ENCODE assay signal across 19 mouse cellular contexts in genomic region chr7:112278648-112279047, GRCm38 (mm10). TPM values are rescaled to one million over a fixed set of nuclear protein-coding genes. Genes with fewer than 3 reads are reported as not detected.
A peak's percentile ranks its signal among the peaks of the same experiment; 100 is the strongest.
DNase-seq lines count a peak whose midpoint lies in the region; ATAC-seq and TF ChIP-seq lines count a peak whose summit lies in the region.
"Had no signal": no experiment of that assay in that cellular context is flagged by ENCODE, and none has a peak within 500 bp of the region (broad histone marks: within the 10 kb centered on the region; RNA-seq: fewer than 3 reads in every experiment).

No protein-coding gene starts in this region.

- no peak overlapping the region for H3K4me3 ChIP-seq in heart, embryonic 14.5 days (ENCODE audit: control insufficient read depth in 1 of 2, insufficient read depth in 1 of 2, low read depth in 1 of 2, low read length in 2 of 2)
- no peak overlapping the region for H3K4me3 ChIP-seq in layer of hippocampus, adult 2 months
- no peak overlapping the region for H3K4me3 ChIP-seq in stomach, embryonic 16.5 days (replicated peaks; ENCODE audit: low read length)
- H3K4me3 ChIP-seq: embryonic facial prominence, embryonic 10.5 days; hindbrain, embryonic 15.5 days; megakaryocyte, embryonic 14.5 days; neural tube, embryonic 12.5 days had no signal

- peak overlapping the region; percentile 56 to 71 for H3K27ac ChIP-seq in heart, embryonic 14.5 days (replicated peaks in 1 of 2; ENCODE audit: control insufficient read depth in 1 of 2, insufficient read depth in 1 of 2, low read depth in 2 of 2, low read length in 2 of 2)
- H3K27ac ChIP-seq in layer of hippocampus, adult 2 months, result peak overlapping the region; percentile 60
- H3K27ac ChIP-seq in stomach, embryonic 16.5 days (ENCODE audit: low read length), result peak overlapping the region; percentile 36; the same call in 1 of the 2 replicates
- H3K27ac ChIP-seq: embryonic facial prominence, embryonic 10.5 days; hindbrain, embryonic 15.5 days; neural tube, embryonic 12.5 days had no signal

- no peak overlapping the region for H3K9ac ChIP-seq in heart, embryonic 14.5 days (ENCODE audit: low read length)
- no peak overlapping the region for H3K9ac ChIP-seq in stomach, embryonic 16.5 days (ENCODE audit: low read length)
- H3K9ac ChIP-seq: forebrain, postnatal 0 days; hindbrain, embryonic 15.5 days; neural tube, embryonic 12.5 days had no signal

- DNase-seq in heart, adult 18-20 months, result no peak
- no peak for DNase-seq in layer of hippocampus, adult 2 months (ENCODE audit: low spot score in 2 of 2)
- no peak for DNase-seq in layer of hippocampus, postnatal 36 days
- DNase-seq in Muller cell, postnatal 12 days (ENCODE audit: inconsistent ontology term), result peak; percentile 64
- no peak for DNase-seq in cerebellum, postnatal 10 days
- DNase-seq: adrenal gland, postnatal 36 days; cerebellum, postnatal 36 days; forebrain, postnatal 0 days; gastrocnemius, postnatal 25 days; layer of hippocampus, adult 9-11 months; lung, adult 18-20 months; right cerebral cortex, postnatal 25 days had no signal

- ATAC-seq in heart, embryonic 14.5 days (ENCODE audit: insufficient number of reproducible peaks, insufficient read depth, low FRiP score, low read depth), result no peak
- ATAC-seq in stomach, embryonic 16.5 days (ENCODE audit: insufficient read depth, low FRiP score), result no peak
- ATAC-seq: activated CD4-positive, CD25-positive, alpha-beta regulatory T cell, adult 4 months; forebrain, postnatal 0 days had no signal

- H3K36me3 ChIP-seq in heart, embryonic 14.5 days (ENCODE audit: control insufficient read depth, insufficient read depth, low read length), result peaks cover 69% of the 10 kb centered on the region
- H3K36me3 ChIP-seq in stomach, embryonic 16.5 days (ENCODE audit: control insufficient read depth, insufficient read depth, low read length), result no peaks in the 10 kb centered on the region
- H3K36me3 ChIP-seq: embryonic facial prominence, embryonic 10.5 days; hindbrain, embryonic 15.5 days; neural tube, embryonic 12.5 days had no signal

- H3K27me3 ChIP-seq in heart, embryonic 14.5 days (ENCODE audit: control insufficient read depth, insufficient read depth, low read length), result no peaks in the 10 kb centered on the region
- no peaks in the 10 kb centered on the region for H3K27me3 ChIP-seq in stomach, embryonic 16.5 days (ENCODE audit: control insufficient read depth, insufficient read depth, low read length)
- H3K27me3 ChIP-seq: hindbrain, embryonic 15.5 days; neural tube, embryonic 12.5 days had no signal

- no peak for TF ChIP-seq CTCF in layer of hippocampus, adult 2 months (conservative IDR thresholded peaks at IDR 0.05)

- peaks cover 58 to 88% of the 10 kb centered on the region in 2 experiments for H3K4me1 ChIP-seq in heart, embryonic 14.5 days (ENCODE audit: control insufficient read depth in 2 of 2, insufficient read depth in 2 of 2, low read length in 2 of 2)
- peaks cover 23% of the 10 kb centered on the region for H3K4me1 ChIP-seq in stomach, embryonic 16.5 days (ENCODE audit: control insufficient read depth, insufficient read depth, low read length)
- H3K4me1 ChIP-seq: megakaryocyte, embryonic 14.5 days had no signal

- WGBS in heart, embryonic 14.5 days, result 41% methylated on average over 4 of the region's 4 CpGs
- WGBS in stomach, embryonic 16.5 days, result 34% methylated on average over 4 of the region's 4 CpGs

- no peaks in the 10 kb centered on the region for H3K9me3 ChIP-seq in heart, embryonic 14.5 days (ENCODE audit: control insufficient read depth, low read length)
- no peaks in the 10 kb centered on the region for H3K9me3 ChIP-seq in stomach, embryonic 16.5 days (replicated peaks; ENCODE audit: control insufficient read depth, low read length)
- H3K9me3 ChIP-seq: embryonic facial prominence, embryonic 10.5 days; hindbrain, embryonic 15.5 days; megakaryocyte, embryonic 14.5 days; neural tube, embryonic 12.5 days had no signal

- no peak overlapping the region for H3K4me2 ChIP-seq in heart, embryonic 14.5 days (ENCODE audit: low read length)
- no peak overlapping the region for H3K4me2 ChIP-seq in stomach, embryonic 16.5 days (ENCODE audit: low read depth, low read length)
- H3K4me2 ChIP-seq: hindbrain, embryonic 15.5 days; neural tube, embryonic 12.5 days had no signal

RNA-seq across cellular contexts. Expression of gene Mical2, which starts 53.0 kb away (rescaled TPM):
- 140 and 146 TPM in 2 replicates for polyA plus RNA-seq in heart, embryonic 14.5 days (2014; fragmentation: Nextera tagmentation; extraction: Ambion mirVana)
- 10 to 100 TPM; 80.4 to 85.1 TPM for total RNA-seq in heart, adult 18-20 months (2021)
- total RNA-seq in layer of hippocampus, adult 2 months (2021), result 100 to 1,000 TPM; 667 to 694 TPM
- total RNA-seq in layer of hippocampus, postnatal 36 days (2021), result 100 to 1,000 TPM; 691 to 703 TPM
- 13.2 and 15.5 TPM in 2 replicates for polyA plus RNA-seq in stomach, embryonic 16.5 days (2015; fragmentation: Nextera tagmentation; extraction: Ambion mirVana)

Comparison
In these comparisons a context has a peak if more than half of its experiments do, and no peak if none do; other contexts are left out.
1. RNA of gene Mical2, which starts 53.0 kb away (total RNA-seq): 691 to 703 TPM in layer of hippocampus, postnatal 36 days and 667 to 694 TPM in layer of hippocampus, adult 2 months; 80.4 to 85.1 TPM in heart, adult 18-20 months; every median in the first group is over 4 times any median in the second.
2. Peak in every context shown above with its lines, with median percentiles within 50 percentile points of each other: H3K27ac ChIP-seq.